Mouse (Mus musculus): ENCODE measurements around the gene Rd3l. TPM values are rescaled to one million over a fixed set of nuclear protein-coding genes. Genes with fewer than 3 reads are reported as not detected.

The Rd3l gene
- polyA plus RNA-seq, 1 experiment from 2014 or later: 1.2 TPM

DNA sequence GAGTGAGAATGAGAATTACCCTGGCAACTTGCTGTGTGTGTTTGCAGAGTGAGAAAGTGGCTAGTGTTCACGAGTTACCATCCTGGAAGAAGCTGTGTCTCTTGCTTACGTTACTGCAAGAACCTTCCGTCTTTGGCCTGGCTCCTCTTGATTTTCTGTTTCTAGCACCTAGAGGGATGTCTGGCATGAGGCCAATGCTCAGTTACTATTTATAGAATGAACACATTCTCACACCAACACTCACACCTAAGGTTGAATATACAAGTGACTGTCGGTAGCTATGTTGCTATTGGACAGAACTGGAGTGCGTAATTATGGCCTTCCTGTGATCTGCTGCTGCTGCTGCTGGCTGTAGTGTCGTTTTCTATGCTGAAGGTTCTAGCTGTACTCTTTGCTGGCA lies 4.0 kb downstream of the Rd3l start:
- peak; percentile 65; the same call in 1 of the 2 replicates for ATAC-seq (replicated peaks; ENCODE audit: insufficient number of reproducible peaks, low FRiP score, low TSS enrichment)
- no peak overlapping the region for H3K4me3 ChIP-seq (ENCODE audit: low read depth, low read length)
- peak overlapping the region; percentile 11 for H3K4me2 ChIP-seq
- peak overlapping the region; percentile 79 for H3K27ac ChIP-seq (ENCODE audit: low read depth, low read length)
- H3K9me3 ChIP-seq (replicated peaks; ENCODE audit: control insufficient read depth, low read length): no peaks in the 10 kb centered on the region
- H3K4me1 ChIP-seq (ENCODE audit: control insufficient read depth, insufficient read depth, low read length): peaks cover 17% of the 10 kb centered on the region
- no peaks in the 10 kb centered on the region for H3K27me3 ChIP-seq (ENCODE audit: control insufficient read depth, insufficient read depth, low read length)
- peak overlapping the region; percentile 4; the same call in 1 of the 2 replicates for H3K9ac ChIP-seq (ENCODE audit: low read depth, low read length)
- H3K36me3 ChIP-seq (ENCODE audit: control insufficient read depth, insufficient read depth, low read length): no peaks in the 10 kb centered on the region
- 22% methylated on average over 6 of the region's 6 CpGs for WGBS (ENCODE audit: insufficient replicate concordance)

DNA sequence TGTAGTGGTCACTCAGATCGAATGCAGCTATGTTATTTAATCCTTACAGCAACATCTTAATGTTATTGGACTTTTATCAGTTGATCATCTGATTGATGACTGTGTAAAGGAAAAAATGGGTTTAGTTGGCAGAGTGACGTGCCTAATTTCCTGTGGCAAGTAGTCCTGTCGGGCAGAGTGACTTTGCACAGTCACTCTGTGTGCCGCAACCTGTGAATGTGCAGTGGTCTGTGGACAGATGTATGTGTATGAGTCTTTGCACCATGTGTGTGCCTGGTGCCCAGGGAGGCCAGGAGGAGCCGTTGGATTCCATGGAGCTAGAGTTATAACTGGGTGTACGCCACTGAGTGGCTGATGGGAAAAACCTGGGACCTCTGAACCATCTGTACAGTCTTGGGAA lies 6.5 kb downstream of the Rd3l start:
- Histone ChIP-seq H3K27ac (ENCODE audit: low read depth, low read length) (no peak overlapping the region), H3K27me3 (ENCODE audit: control insufficient read depth, insufficient read depth, low read length) (no peaks in the 10 kb centered on the region), H3K4me2 (no peak overlapping the region), H3K36me3 (ENCODE audit: control insufficient read depth, insufficient read depth, low read length) (no peaks in the 10 kb centered on the region), H3K9me3 (replicated peaks; ENCODE audit: control insufficient read depth, low read length) (no peaks in the 10 kb centered on the region), H3K4me1 (ENCODE audit: control insufficient read depth, insufficient read depth, low read length) (peaks cover 14% of the 10 kb centered on the region), H3K4me3 (ENCODE audit: low read depth, low read length) (no peak overlapping the region), H3K9ac (ENCODE audit: low read depth, low read length) (no peak overlapping the region)
- no peak for ATAC-seq (replicated peaks; ENCODE audit: insufficient number of reproducible peaks, low FRiP score, low TSS enrichment)
- 79% methylated on average over 6 of the region's 6 CpGs for WGBS (ENCODE audit: insufficient replicate concordance)

DNA sequence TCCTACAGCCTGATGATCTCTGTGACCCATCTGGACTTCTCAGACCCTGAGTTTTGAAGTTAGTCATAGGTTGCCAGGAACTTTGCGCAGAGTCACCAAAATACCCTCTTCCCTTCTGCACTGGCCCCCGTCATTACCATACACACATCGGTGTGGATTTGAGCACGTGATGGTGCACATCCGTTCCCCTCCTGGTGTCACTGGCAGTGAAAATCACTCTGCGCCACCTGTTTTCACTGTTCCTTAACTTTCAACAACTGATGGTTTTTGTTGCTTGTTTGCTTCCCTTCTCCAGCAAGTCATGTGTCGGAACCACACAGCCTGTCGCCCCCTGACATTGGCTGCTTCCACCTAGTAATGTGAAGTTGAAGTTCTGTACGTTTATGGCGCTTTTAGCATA lies 8.6 kb downstream of the Rd3l start:
- Histone ChIP-seq H3K4me3 (ENCODE audit: low read depth, low read length) (no peak overlapping the region), H3K4me1 (ENCODE audit: control insufficient read depth, insufficient read depth, low read length) (peaks cover 10% of the 10 kb centered on the region), H3K9me3 (replicated peaks; ENCODE audit: control insufficient read depth, low read length) (no peaks in the 10 kb centered on the region), H3K9ac (ENCODE audit: low read depth, low read length) (no peak overlapping the region), H3K4me2 (no peak overlapping the region), H3K27ac (ENCODE audit: low read depth, low read length) (no peak overlapping the region), H3K36me3 (ENCODE audit: control insufficient read depth, insufficient read depth, low read length) (no peaks in the 10 kb centered on the region), H3K27me3 (ENCODE audit: control insufficient read depth, insufficient read depth, low read length) (no peaks in the 10 kb centered on the region)
- 89% methylated on average over 10 of the region's 10 CpGs for WGBS (ENCODE audit: insufficient replicate concordance)
- no peak for ATAC-seq (replicated peaks; ENCODE audit: insufficient number of reproducible peaks, low FRiP score, low TSS enrichment)

DNA sequence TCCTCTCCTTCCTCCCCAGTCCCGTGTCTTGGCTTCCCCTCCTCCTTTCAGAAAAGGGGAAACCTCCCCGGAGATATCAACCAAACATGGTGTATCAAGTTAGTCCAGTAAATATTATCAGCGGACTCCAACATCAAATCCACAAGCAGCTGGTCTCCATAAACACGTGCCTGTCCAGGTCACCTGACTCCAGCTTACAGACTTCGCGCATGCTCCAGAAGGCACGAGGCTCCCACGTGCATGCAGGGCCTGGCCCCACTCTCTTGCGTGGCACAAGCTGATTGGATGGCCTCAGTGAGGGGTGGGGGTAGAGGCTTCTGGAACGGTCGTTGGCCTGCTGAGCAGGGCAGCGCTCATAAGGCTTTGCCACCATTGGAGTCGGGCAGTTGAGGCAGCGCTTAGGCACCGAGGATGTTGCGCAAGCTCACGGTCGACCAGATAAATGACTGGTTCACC lies 9.9 kb downstream of the Rd3l start, which contains the start of gene Tdrd9:
Gene Tdrd9, plus strand, starts transcription at position 329 of the 456 bp plus-strand sequence.
- H3K4me3 ChIP-seq (ENCODE audit: low read depth, low read length): no peak within 1 kb of the TSS
- H3K4me1 ChIP-seq (ENCODE audit: control insufficient read depth, insufficient read depth, low read length): 0 out of 2 replicates have a peak, but pooled peaks cover under 1% of the 10 kb centered on the region

DNA sequence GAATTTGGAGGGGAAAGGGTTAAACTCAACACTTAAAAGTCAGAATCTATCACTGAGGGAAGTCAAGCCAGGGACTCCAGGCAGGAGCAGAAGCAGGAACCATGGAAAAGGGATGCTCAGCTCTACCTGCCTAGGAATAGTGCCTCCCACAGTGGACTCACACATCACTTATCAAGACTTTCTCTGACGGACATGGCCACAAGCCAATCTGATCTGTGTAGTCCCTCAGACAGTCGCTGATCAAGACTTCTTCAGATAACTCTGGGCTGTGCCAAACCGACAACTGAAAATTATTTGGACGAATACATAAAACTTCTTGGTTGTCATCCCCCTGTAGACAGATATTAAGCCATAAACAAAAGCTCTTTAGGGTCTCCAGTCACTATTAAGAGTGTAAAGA lies 11.0 kb downstream of the Rd3l start:
- H3K4me2 ChIP-seq: no peak overlapping the region
- 73% methylated on average over 4 of the region's 4 CpGs for WGBS (ENCODE audit: insufficient replicate concordance)
- H3K36me3 ChIP-seq (ENCODE audit: control insufficient read depth, insufficient read depth, low read length): no peaks in the 10 kb centered on the region
- H3K9me3 ChIP-seq (replicated peaks; ENCODE audit: control insufficient read depth, low read length): no peaks in the 10 kb centered on the region
- no peaks in the 10 kb centered on the region for H3K27me3 ChIP-seq (ENCODE audit: control insufficient read depth, insufficient read depth, low read length)
- no peak overlapping the region for H3K9ac ChIP-seq (ENCODE audit: low read depth, low read length)
- no peak overlapping the region for H3K27ac ChIP-seq (ENCODE audit: low read depth, low read length)
- no peak overlapping the region for H3K4me3 ChIP-seq (ENCODE audit: low read depth, low read length)
- ATAC-seq (replicated peaks; ENCODE audit: insufficient number of reproducible peaks, low FRiP score, low TSS enrichment): no peak
- H3K4me1 ChIP-seq (ENCODE audit: control insufficient read depth, insufficient read depth, low read length): peaks cover 7% of the 10 kb centered on the region; the same call in 1 of the 2 replicates

More for the DNA sequence above, 9.9 kb downstream of the Rd3l start, which contains the start of gene Tdrd9:
- Histone ChIP-seq H3K9me3 (replicated peaks; ENCODE audit: control insufficient read depth, low read length) (no peaks in the 10 kb centered on the region), H3K4me2 (no peak within 1 kb of the TSS), H3K27ac (ENCODE audit: low read depth, low read length) (no peak within 1 kb of the TSS), H3K36me3 (ENCODE audit: control insufficient read depth, insufficient read depth, low read length) (no peaks in the 10 kb centered on the region), H3K9ac (ENCODE audit: low read depth, low read length) (no peak within 1 kb of the TSS), H3K27me3 (ENCODE audit: control insufficient read depth, insufficient read depth, low read length) (no peaks in the 10 kb centered on the region)
- no peak for ATAC-seq (replicated peaks; ENCODE audit: insufficient number of reproducible peaks, low FRiP score, low TSS enrichment)
- WGBS (ENCODE audit: insufficient replicate concordance): 84% methylated on average over 18 of the region's 18 CpGs

DNA sequence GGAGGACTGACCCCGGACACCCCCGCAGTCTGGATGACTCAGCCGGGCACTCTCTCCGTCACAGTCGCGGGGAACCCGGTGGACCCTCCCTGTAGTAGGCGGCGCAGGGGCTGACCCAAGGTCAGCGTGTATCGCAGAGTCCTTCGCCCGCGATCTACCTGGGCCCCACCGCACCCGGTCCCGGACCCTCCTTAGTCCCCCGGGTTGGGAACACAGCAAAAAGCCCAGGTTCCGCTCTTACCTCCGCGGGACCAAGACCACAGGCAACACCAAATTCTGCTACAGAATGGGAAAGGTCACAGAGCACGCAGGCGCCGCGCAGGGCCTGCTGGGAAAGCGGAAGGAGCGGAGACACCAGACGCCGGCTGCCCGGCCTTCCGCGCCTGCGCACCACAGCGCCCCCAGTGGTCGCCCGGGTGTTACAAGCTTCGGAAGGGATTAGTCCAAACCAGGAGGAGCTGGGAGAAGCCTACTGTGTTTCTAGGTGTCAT lies 14.4 kb downstream of the Rd3l start, which contains the start of gene Atp5mpl:
Gene Atp5mpl, minus strand, starts transcription at position 295 of the 491 bp plus-strand sequence.
- 0% methylated on average over 37 of the region's 37 CpGs for WGBS (ENCODE audit: insufficient replicate concordance)
- H3K27ac ChIP-seq (ENCODE audit: low read depth, low read length): peak within 1 kb of the TSS; percentile 71
- H3K27me3 ChIP-seq (ENCODE audit: control insufficient read depth, insufficient read depth, low read length): no peaks in the 10 kb centered on the region
- H3K36me3 ChIP-seq (ENCODE audit: control insufficient read depth, insufficient read depth, low read length): peaks cover 2% of the 10 kb centered on the region; the same call in 1 of the 2 replicates
- peak within 1 kb of the TSS; percentile 94 for H3K4me2 ChIP-seq
- peak; percentile 86 for ATAC-seq (replicated peaks; ENCODE audit: insufficient number of reproducible peaks, low FRiP score, low TSS enrichment)
- H3K4me3 ChIP-seq (ENCODE audit: low read depth, low read length): peak within 1 kb of the TSS; percentile 79
- no peaks in the 10 kb centered on the region for H3K9me3 ChIP-seq (replicated peaks; ENCODE audit: control insufficient read depth, low read length)
- peaks cover 7% of the 10 kb centered on the region; the same call in 1 of the 2 replicates for H3K4me1 ChIP-seq (ENCODE audit: control insufficient read depth, insufficient read depth, low read length)
- H3K9ac ChIP-seq (ENCODE audit: low read depth, low read length): peak within 1 kb of the TSS; percentile 98

DNA sequence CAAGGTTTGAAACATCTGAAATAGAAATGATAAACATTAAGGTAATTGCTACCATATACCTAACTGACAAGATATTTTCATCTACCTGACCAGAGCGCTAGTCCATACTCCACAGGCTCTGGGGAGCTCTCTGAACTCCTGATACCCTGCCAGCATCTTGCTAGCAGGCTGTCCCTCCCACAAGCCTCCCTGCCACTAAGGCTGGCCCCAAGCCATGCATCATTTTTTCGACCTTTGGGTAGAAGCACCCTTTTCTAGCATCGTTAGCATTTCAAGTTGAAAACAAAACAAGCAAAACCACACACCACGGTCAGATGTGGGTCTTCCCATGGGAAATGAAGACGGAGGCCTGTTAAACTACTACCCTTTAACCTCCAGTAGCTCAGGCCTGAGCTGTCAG lies 17.8 kb downstream of the Rd3l start:
- no peaks in the 10 kb centered on the region for H3K9me3 ChIP-seq (replicated peaks; ENCODE audit: control insufficient read depth, low read length)
- no peak overlapping the region for H3K4me3 ChIP-seq (ENCODE audit: low read depth, low read length)
- H3K36me3 ChIP-seq (ENCODE audit: control insufficient read depth, insufficient read depth, low read length): peaks cover 24% of the 10 kb centered on the region
- H3K27ac ChIP-seq (ENCODE audit: low read depth, low read length): no peak overlapping the region
- H3K27me3 ChIP-seq (ENCODE audit: control insufficient read depth, insufficient read depth, low read length): no peaks in the 10 kb centered on the region
- H3K4me2 ChIP-seq: no peak overlapping the region
- 84% methylated on average over 5 of the region's 5 CpGs for WGBS (ENCODE audit: insufficient replicate concordance)
- no peak for ATAC-seq (replicated peaks; ENCODE audit: insufficient number of reproducible peaks, low FRiP score, low TSS enrichment)
- H3K4me1 ChIP-seq (ENCODE audit: control insufficient read depth, insufficient read depth, low read length): peaks cover 7% of the 10 kb centered on the region; the same call in 1 of the 2 replicates
- no peak overlapping the region for H3K9ac ChIP-seq (ENCODE audit: low read depth, low read length)

DNA sequence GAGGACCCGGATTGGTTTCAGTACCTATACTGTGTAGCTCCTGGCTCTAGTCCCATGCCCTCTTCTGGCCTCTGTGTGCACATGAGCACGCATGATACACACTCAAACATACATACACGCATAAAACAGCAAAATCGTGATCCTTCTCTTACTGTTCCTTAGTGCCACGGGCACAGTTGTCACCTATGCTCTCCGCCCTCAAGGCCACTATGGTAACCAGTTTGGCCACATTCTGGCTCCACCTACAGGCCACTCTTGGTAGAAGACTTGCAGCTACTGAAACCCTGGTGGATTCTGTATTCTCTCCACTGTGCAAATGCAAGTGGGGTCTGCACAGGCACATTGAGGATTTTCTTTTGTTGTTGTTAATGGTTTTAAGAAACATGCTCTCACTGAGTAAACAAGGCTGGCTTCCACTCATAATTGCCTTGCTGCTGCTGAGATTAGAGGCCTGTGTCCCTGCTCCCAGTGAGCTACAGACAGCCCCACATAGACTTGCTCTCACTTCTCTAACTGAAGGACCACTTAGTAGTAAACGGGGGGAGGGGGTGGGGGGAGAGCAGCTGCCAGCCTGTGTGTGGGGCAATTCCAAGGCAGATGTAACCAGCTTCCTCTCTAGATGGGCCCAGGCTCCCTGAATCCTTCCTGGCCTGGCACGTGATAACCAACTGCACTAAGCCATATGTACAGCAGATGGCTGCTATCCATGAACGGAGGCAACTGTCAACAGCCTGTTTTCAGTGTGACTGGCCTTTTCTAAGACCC lies 22.8 kb downstream of the Rd3l start:
- 38% methylated on average over 9 of the region's 9 CpGs for WGBS (ENCODE audit: insufficient replicate concordance)
- no peak overlapping the region for H3K9ac ChIP-seq (ENCODE audit: low read depth, low read length)

More for the DNA sequence above, 22.8 kb downstream of the Rd3l start:
- peaks cover 24% of the 10 kb centered on the region for H3K36me3 ChIP-seq (ENCODE audit: control insufficient read depth, insufficient read depth, low read length)
- H3K27me3 ChIP-seq (ENCODE audit: control insufficient read depth, insufficient read depth, low read length): no peaks in the 10 kb centered on the region
- peak; percentile 43; the same call in 1 of the 2 replicates for ATAC-seq (replicated peaks; ENCODE audit: insufficient number of reproducible peaks, low FRiP score, low TSS enrichment)
- no peak overlapping the region for H3K4me2 ChIP-seq
- 0 out of 2 replicates have a peak, but pooled peaks cover 2% of the 10 kb centered on the region for H3K4me1 ChIP-seq (ENCODE audit: control insufficient read depth, insufficient read depth, low read length)
- no peak overlapping the region for H3K4me3 ChIP-seq (ENCODE audit: low read depth, low read length)
- no peak overlapping the region; the same call in 1 of the 2 replicates for H3K27ac ChIP-seq (ENCODE audit: low read depth, low read length)
- no peaks in the 10 kb centered on the region for H3K9me3 ChIP-seq (replicated peaks; ENCODE audit: control insufficient read depth, low read length)
